Mouse (Mus musculus) hindbrain, embryonic 12.5 days (tissue): ENCODE results near the gene Anks1b. TPM values are rescaled to one million over a fixed set of nuclear protein-coding genes. Genes with fewer than 3 reads are reported as not detected.

Experiments used
- ATAC-seq: fragments of 200-750 bp; cut with Nextera tagmentation; 2 replicates; pipeline ENCODE4 v1.8.0; 2017; ENCODE audit warnings: moderate TSS enrichment; ENCODE audit not compliant: low FRiP score
- H3K27ac ChIP-seq: fragments of 300-500 bp; sonication (generic); 2 replicates; pipeline ENCODE4 v1.5.1; 2016; ENCODE audit warnings: mild to moderate bottlenecking
- H3K27me3 ChIP-seq: fragments of 300-500 bp; sonication (generic); 2 replicates; pipeline ENCODE4 v1.6.1; 2016; ENCODE audit warnings: mild to moderate bottlenecking
- H3K36me3 ChIP-seq: fragments of 300-500 bp; sonication (generic); 2 replicates; pipeline ENCODE4 v1.6.1; 2016; ENCODE audit warnings: mild to moderate bottlenecking
- H3K4me1 ChIP-seq: fragments of 300-500 bp; sonication (generic); 2 replicates; pipeline ENCODE4 v1.6.1; 2016
- H3K4me2 ChIP-seq: fragments of 300-500 bp; sonication (generic); replicated peaks from 2 replicates; pipeline ENCODE4 v1.6.1; 2016; ENCODE audit warnings: mild to moderate bottlenecking
- H3K4me3 ChIP-seq: fragments of 300-500 bp; sonication (generic); 2 replicates; pipeline ENCODE4 v1.5.1; 2016; ENCODE audit warnings: mild to moderate bottlenecking
- H3K9ac ChIP-seq: fragments of 300-500 bp; sonication (generic); 2 replicates; pipeline ENCODE4 v1.6.1; 2016; ENCODE audit warnings: mild to moderate bottlenecking, moderate library complexity
- H3K9me3 ChIP-seq: fragments of 300-500 bp; sonication (generic); replicated peaks from 2 replicates; pipeline ENCODE4 v1.6.1; 2016; ENCODE audit warnings: mild to moderate bottlenecking
- WGBS: fragments of 180-500 bp; shearing (Covaris S2); methylation state at CpG from one replicate; pipeline ENCODE4 v1.1.7; 2016; 5-methylcytosine and 5-hydroxymethylcytosine counted together
- polyA plus RNA-seq: library from polyadenylated mRNA; unstranded; fragments of >200 nt; fragmentation: Nextera tagmentation; extraction: Ambion mirVana; gene quantifications from 2 replicates; pipeline ENCODE4 v1.2.1, GENCODE M21; 2016

Gene Anks1b
- polyA plus RNA-seq = 26.1 and 26.2 TPM in 2 replicates

DNA sequence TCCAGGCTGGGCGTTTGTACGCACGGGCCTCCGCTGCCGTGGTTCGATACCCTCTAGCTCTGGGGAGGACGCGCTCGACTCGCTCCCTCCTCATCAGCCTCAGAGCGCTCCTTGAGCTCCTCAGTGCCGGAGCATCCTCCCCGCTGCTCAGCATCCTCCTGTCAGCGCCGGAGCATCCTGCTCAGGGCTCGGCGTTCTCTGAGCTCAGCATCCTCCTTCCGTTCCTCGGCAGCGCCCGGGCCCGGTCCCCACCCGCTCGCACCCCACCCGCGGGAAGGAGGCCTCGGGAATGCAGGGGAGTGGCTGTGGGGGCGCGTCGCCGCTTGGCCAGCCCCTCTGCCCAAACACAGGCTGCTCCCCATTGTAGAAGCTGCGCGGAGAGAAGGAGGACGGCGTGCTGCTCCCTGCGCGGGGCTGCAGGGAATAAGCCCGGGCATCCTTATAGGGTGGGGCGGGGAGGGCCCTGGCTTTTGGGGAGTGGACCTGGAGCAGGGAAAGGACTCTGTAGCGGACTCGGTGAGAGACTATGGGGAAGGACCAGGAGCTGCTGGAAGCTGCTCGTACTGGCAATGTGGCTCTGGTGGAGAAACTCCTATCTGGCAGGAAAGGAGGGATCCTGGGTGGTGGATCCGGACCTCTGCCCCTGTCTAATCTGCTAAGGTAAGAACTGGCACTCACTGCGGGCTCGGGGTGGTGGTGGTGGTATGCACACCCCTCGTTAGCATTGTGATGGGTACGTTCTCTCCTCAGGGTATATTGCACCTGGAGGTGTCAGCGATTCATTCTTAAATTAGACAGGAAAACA lies at the start of gene Anks1b:
Gene Anks1b (plus strand): TSS at position 364 of the 805 bp plus-strand sequence.
- ATAC-seq = peak; percentile 90
- Histone ChIP-seq H3K4me1 (0 out of 2 replicates have a peak, but pooled peaks cover 2% of the 10 kb centered on the region), H3K36me3 (no peaks in the 10 kb centered on the region), H3K9me3 (no peaks in the 10 kb centered on the region), H3K27ac (peak within 1 kb of the TSS; percentile 94), H3K9ac (peak within 1 kb of the TSS; percentile 81), H3K4me2 (peak within 1 kb of the TSS; percentile 81), H3K27me3 (no peaks in the 10 kb centered on the region), H3K4me3 (peak within 1 kb of the TSS; percentile 77)
- WGBS = under 1% methylated on average over 48 of the region's 48 CpGs

DNA sequence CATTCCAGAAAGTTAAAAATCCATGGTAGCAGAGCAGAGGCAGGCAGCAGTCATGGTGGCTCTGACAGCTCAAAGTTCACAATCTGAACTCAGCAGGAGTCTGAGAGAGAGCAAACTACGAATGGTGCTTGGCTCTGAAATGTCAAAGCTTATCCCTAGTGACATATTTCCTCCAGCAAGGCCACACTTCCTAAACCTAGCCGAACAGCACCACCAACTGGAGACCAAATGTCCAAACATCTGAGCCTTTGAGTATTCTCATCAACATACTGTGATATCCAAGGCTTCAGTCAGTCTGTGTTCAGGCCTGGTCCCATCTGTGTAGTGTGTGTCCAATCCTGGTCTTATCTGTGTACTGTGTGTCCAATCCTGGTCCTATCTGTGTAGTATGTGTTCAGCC lies 49.4 kb upstream of the Anks1b start:
- ATAC-seq = no peak
- Histone ChIP-seq H3K4me1 (no peaks in the 10 kb centered on the region), H3K27me3 (no peaks in the 10 kb centered on the region), H3K4me2 (no peak overlapping the region), H3K27ac (no peak overlapping the region), H3K9ac (no peak overlapping the region), H3K4me3 (no peak overlapping the region), H3K36me3 (peaks cover 5% of the 10 kb centered on the region; the same call in 1 of the 2 replicates), H3K9me3 (no peaks in the 10 kb centered on the region)
- WGBS = 48% methylated on average over 2 of the region's 2 CpGs

DNA sequence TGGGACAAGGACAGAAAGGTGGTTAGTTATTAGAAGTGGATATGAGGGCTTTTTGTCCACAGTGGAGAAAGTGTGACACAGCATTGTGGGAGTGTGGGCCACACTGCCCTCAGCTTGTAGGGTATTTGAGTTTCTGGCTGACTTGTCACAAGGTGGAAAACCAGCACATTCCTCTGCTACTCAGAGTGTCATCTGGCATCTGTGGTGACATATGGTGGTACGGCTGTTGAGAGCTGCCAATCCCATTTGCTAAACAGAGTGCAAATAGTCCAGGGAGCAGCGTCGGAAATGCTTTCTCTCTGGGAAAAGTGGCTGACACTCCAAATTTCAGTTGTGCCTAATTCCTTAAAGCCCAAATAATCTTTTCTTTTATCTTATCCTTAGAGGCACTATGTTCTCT lies 46.4 kb upstream of the Anks1b start:
- Histone ChIP-seq H3K27ac (no peak overlapping the region), H3K4me3 (no peak overlapping the region), H3K27me3 (no peaks in the 10 kb centered on the region), H3K9ac (no peak overlapping the region), H3K36me3 (no peaks in the 10 kb centered on the region), H3K4me2 (no peak overlapping the region), H3K4me1 (no peaks in the 10 kb centered on the region), H3K9me3 (no peaks in the 10 kb centered on the region)
- 68% methylated on average over 3 of the region's 3 CpGs for WGBS
- no peak for ATAC-seq

DNA sequence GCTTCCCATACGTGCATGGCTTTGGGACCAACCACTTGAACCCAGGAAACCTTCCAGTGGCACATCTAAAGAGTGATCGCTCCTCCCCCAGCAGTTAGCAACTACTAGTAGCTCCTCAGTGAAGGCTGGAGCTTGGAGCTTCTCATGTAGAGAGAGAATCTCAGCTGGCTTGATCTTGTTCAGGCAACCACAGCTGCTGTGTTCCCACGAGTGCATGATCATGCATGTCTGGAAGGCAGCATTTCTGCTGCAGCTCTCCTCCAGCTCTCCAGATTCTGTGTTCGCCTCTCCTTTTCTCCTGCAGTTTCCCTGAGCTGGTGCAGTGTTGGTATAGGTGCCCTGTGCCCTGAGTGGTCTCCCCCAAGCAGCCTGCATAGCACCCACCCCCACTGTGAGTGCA lies 41.0 kb upstream of the Anks1b start:
- 82% methylated on average over 4 of the region's 4 CpGs for WGBS
- no peaks in the 10 kb centered on the region for H3K27me3 ChIP-seq
- H3K27ac ChIP-seq = no peak overlapping the region
- no peaks in the 10 kb centered on the region for H3K36me3 ChIP-seq
- no peak overlapping the region for H3K4me3 ChIP-seq
- no peaks in the 10 kb centered on the region for H3K9me3 ChIP-seq
- H3K9ac ChIP-seq = no peak overlapping the region
- no peaks in the 10 kb centered on the region for H3K4me1 ChIP-seq
- ATAC-seq = no peak
- H3K4me2 ChIP-seq = no peak overlapping the region

DNA sequence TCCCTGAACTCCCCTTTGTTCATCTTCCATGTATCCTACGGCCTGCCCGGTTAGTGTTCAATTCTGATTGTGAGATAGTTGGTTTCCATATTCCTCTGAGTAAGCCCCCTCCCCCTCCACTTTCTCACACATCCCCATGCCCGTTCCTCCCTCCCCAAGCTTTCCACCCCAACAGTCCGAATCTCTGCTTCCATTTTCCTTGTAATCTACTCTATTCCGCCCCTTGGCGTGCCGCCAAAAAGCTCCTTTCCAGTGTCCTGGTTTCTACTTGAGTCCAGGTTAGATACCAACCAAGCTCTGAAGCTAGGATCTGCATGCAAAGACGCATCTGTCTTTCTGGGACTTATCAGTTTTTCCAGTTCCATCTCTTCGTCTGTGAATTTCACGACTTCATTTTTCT lies 40.1 kb upstream of the Anks1b start:
- Histone ChIP-seq H3K4me3 (no peak overlapping the region), H3K4me2 (no peak overlapping the region), H3K36me3 (no peaks in the 10 kb centered on the region), H3K9ac (no peak overlapping the region), H3K27ac (no peak overlapping the region), H3K27me3 (no peaks in the 10 kb centered on the region), H3K4me1 (no peaks in the 10 kb centered on the region), H3K9me3 (no peaks in the 10 kb centered on the region)
- WGBS = 87% methylated on average over 10 of the region's 10 CpGs
- no peak for ATAC-seq

DNA sequence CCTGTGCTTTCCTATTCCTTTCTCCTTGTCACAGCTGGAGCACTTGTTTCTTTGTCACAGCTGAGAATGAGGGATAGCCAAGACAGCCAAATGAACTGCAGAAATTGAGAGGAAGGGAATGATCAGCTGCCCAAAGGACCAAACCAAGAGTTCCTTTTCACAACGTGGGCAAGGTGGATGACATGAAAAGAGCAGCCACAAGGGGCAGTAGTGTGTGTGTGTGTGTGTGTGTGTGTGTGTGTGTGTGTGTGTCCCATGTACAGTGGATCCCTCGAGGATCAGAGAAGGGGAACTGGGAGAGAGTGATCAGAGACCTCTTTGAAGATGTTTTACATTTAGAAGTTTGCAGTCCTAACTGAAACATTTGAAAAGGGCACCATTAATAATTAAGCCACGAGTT lies 35.8 kb upstream of the Anks1b start:
- no peak overlapping the region for H3K27ac ChIP-seq
- H3K4me2 ChIP-seq = no peak overlapping the region
- H3K27me3 ChIP-seq = no peaks in the 10 kb centered on the region
- no peak for ATAC-seq
- H3K4me1 ChIP-seq = no peaks in the 10 kb centered on the region
- no peak overlapping the region for H3K4me3 ChIP-seq
- no peak overlapping the region for H3K9ac ChIP-seq
- H3K36me3 ChIP-seq = no peaks in the 10 kb centered on the region
- H3K9me3 ChIP-seq = no peaks in the 10 kb centered on the region
- 46% methylated on average over 3 of the region's 3 CpGs for WGBS

DNA sequence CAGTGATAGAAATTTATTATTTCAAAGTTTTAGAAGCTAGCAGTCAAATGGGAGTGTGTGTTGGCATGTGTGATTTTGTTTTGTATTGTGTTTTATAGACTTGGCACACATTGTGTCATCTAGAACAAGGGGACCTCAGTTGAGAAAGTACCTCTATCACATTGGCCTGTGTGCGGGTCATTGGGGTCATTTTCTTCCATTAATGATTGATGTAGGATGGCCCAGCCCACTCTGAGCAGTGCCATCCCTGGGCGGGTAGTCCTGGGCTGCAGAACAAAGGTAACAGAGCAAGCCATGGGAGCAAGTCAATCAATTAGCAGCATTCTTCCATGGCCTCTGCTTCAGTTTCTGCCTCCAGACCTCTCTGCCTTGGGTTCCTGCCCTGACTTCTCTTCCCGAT lies 34.5 kb upstream of the Anks1b start:
- Histone ChIP-seq H3K27me3 (no peaks in the 10 kb centered on the region), H3K36me3 (no peaks in the 10 kb centered on the region), H3K4me1 (no peaks in the 10 kb centered on the region), H3K4me3 (no peak overlapping the region), H3K9ac (no peak overlapping the region), H3K9me3 (no peaks in the 10 kb centered on the region), H3K27ac (no peak overlapping the region), H3K4me2 (no peak overlapping the region)
- 76% methylated on average over 3 of the region's 3 CpGs for WGBS
- no peak for ATAC-seq

DNA sequence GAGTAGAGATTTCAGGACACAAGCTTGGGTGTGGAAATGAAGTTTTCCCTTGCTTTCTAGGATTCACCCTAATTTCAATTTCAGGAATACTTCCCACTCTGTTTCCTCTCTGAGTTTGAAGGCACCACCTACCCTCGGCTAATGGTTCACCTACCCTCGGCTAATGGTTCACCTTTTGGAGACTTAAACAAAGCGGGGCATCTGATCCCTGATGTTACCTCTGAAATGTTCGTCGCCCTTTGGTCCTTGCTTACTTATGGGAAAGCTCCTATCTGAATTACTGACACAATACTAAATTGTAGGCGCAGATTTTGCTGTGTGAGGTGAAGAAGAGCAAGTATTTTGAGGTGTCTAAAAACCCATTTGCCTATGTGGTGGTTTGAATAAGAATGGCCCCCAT lies 22.4 kb upstream of the Anks1b start:
- no peak overlapping the region for H3K9ac ChIP-seq
- H3K36me3 ChIP-seq = no peaks in the 10 kb centered on the region
- ATAC-seq = no peak
- H3K4me3 ChIP-seq = no peak overlapping the region
- H3K27ac ChIP-seq = no peak overlapping the region
- whole genome bisulfite sequencing = 90% methylated on average over 6 of the region's 6 CpGs
- no peaks in the 10 kb centered on the region for H3K9me3 ChIP-seq
- no peaks in the 10 kb centered on the region for H3K4me1 ChIP-seq
- no peak overlapping the region for H3K4me2 ChIP-seq
- no peaks in the 10 kb centered on the region for H3K27me3 ChIP-seq

DNA sequence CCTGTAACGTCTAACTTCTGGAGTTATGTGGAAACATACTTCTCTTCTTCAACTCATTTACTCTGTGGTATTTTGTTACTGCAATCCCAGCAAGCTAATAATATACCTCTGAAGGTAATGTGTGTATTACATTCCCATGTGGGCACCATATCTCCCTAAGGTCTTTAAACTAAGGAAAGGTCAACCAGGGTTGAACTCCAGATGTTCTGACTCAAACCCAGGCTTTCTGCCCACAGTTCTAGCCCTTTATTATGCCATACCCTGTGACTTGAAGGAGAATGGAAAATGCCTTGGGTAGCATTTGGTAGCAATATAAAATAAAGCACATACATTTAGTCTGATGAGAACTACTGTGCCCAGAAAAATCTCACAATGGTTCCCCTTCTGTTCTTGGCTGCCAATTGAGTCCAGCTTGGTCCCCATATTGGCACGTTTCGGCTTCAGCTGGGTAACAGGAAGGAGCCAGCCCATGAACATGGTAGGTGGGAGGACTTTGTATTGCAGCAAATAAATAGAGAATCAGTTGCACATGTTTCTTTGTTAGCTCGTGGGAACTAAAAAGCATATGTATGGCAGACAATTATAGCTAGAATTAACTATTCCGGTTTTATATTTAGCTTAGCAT lies 17.9 kb upstream of the Anks1b start:
- ATAC-seq = no peak
- Histone ChIP-seq H3K4me1 (no peaks in the 10 kb centered on the region), H3K27ac (no peak overlapping the region), H3K9ac (no peak overlapping the region), H3K4me3 (no peak overlapping the region), H3K9me3 (no peaks in the 10 kb centered on the region), H3K27me3 (no peaks in the 10 kb centered on the region), H3K4me2 (no peak overlapping the region), H3K36me3 (no peaks in the 10 kb centered on the region)
- WGBS = 81% methylated on average over 5 of the region's 5 CpGs

DNA sequence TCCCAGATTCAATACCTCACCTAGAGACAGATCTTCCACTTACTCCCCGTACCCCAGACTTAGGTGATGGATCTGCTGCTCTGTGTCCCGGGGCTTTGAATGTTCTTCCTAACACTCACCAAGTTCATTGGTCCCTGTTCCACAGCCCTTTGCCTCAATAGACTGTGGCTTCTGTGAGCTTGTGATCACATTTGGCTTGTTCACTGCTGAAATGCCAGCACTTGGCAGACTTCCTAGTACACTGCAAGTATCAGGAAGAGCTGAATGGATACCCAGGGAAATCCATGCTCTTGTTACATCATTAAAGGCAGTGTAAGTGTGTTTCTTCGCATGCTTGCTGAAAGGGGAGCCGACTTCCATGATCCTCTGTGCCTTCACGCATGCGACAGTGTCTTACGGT lies 17.0 kb upstream of the Anks1b start:
- no peaks in the 10 kb centered on the region for H3K9me3 ChIP-seq
- no peak for ATAC-seq
- H3K36me3 ChIP-seq = no peaks in the 10 kb centered on the region
- no peak overlapping the region for H3K9ac ChIP-seq
- H3K27ac ChIP-seq = no peak overlapping the region
- H3K4me2 ChIP-seq = no peak overlapping the region
- WGBS = 92% methylated on average over 7 of the region's 7 CpGs
- H3K4me3 ChIP-seq = no peak overlapping the region
- H3K27me3 ChIP-seq = no peaks in the 10 kb centered on the region
- no peaks in the 10 kb centered on the region for H3K4me1 ChIP-seq

DNA sequence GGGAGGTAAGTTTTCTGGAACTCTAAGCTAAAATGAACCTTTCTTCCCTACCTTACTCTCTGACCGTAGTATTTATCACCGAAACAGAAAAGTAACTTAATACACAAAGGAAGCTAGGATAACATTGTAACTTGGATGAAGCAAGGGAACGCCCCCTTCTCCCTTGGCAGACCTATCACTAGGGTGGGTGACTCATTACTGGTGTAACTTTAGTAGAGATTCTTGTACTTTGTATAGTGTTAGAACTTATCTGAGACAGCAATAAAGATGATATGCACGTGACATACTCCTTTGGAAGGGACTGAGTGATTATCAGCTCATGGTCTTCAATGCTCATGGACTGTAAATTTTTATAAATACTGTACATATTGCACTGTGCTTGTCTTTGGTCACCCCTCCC lies 5.1 kb upstream of the Anks1b start:
- Histone ChIP-seq H3K36me3 (no peaks in the 10 kb centered on the region), H3K9ac (no peak overlapping the region), H3K27me3 (no peaks in the 10 kb centered on the region), H3K4me2 (no peak overlapping the region), H3K27ac (no peak overlapping the region), H3K4me1 (0 out of 2 replicates have a peak, but pooled peaks cover 2% of the 10 kb centered on the region), H3K9me3 (no peaks in the 10 kb centered on the region), H3K4me3 (no peak overlapping the region)
- ATAC-seq = no peak
- 93% methylated on average over 4 of the region's 4 CpGs for WGBS

DNA sequence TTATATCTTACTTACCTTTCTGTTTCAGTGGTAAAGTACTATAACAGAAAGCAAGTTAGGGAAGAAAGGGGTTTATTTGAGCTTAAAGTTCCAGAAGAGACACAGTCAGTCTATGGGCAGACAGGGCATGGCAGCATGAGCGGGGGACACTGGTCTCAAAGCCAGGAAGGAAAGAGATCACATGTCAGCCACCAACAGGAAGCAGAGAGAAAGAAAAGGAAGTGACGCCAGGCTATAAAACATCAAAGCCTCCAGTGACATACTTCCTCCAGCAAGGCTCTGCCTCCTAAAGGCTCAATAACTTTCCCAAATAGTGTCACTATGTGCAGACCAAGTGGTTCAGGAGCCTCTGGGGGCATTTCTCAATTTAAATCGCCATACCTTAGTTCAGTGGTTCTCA lies 4.5 kb upstream of the Anks1b start:
- H3K9me3 ChIP-seq = no peaks in the 10 kb centered on the region
- no peak overlapping the region for H3K9ac ChIP-seq
- H3K4me2 ChIP-seq = no peak overlapping the region
- H3K4me1 ChIP-seq = 0 out of 2 replicates have a peak, but pooled peaks cover 2% of the 10 kb centered on the region
- ATAC-seq = no peak
- H3K27me3 ChIP-seq = no peaks in the 10 kb centered on the region
- 87% methylated on average over 3 of the region's 3 CpGs for WGBS
- no peaks in the 10 kb centered on the region for H3K36me3 ChIP-seq
- no peak overlapping the region for H3K4me3 ChIP-seq
- no peak overlapping the region for H3K27ac ChIP-seq
